21 mouse cellular contexts compared by ENCODE assay signal in genomic region chr6:81438951-81439722, GRCm38 (mm10).
"Had no signal": no experiment of that assay in that cellular context is flagged by ENCODE, and none has a peak within 500 bp of the region (broad histone marks: within the 10 kb centered on the region; RNA-seq: fewer than 3 reads in every experiment).

No protein-coding gene starts in this region.

- H3K9ac ChIP-seq: liver, postnatal 0 days; lung, embryonic 15.5 days; midbrain, embryonic 13.5 days; midbrain, embryonic 15.5 days; neural tube, embryonic 13.5 days; neural tube, embryonic 15.5 days had no signal

- H3K4me3 ChIP-seq: lung, embryonic 15.5 days; megakaryocyte, embryonic 14.5 days; midbrain, embryonic 13.5 days; midbrain, embryonic 15.5 days; neural tube, embryonic 13.5 days; neural tube, embryonic 15.5 days had no signal

- H3K27me3 ChIP-seq: lung, embryonic 15.5 days; megakaryocyte, embryonic 14.5 days; midbrain, embryonic 13.5 days; midbrain, embryonic 15.5 days; neural tube, embryonic 13.5 days; neural tube, embryonic 15.5 days had no signal

- H3K4me2 ChIP-seq: lung, embryonic 15.5 days; midbrain, embryonic 11.5 days; midbrain, embryonic 13.5 days; midbrain, embryonic 15.5 days; neural tube, embryonic 13.5 days; neural tube, embryonic 15.5 days had no signal

- ATAC-seq: liver, postnatal 0 days; lung, postnatal 0 days; midbrain, embryonic 13.5 days; midbrain, embryonic 15.5 days had no signal

- H3K4me1 ChIP-seq: lung, embryonic 15.5 days; megakaryocyte, embryonic 14.5 days; midbrain, embryonic 13.5 days; midbrain, embryonic 15.5 days; neural tube, embryonic 13.5 days; neural tube, embryonic 15.5 days had no signal

- H3K9me3 ChIP-seq: lung, embryonic 15.5 days; midbrain, embryonic 13.5 days; midbrain, embryonic 15.5 days; neural tube, embryonic 13.5 days; neural tube, embryonic 15.5 days had no signal

- H3K27ac ChIP-seq: lung, embryonic 15.5 days; macrophage; midbrain, embryonic 13.5 days; midbrain, embryonic 15.5 days; neural tube, embryonic 13.5 days; neural tube, embryonic 15.5 days had no signal

- H3K36me3 ChIP-seq: lung, embryonic 15.5 days; midbrain, embryonic 13.5 days; midbrain, embryonic 15.5 days; neural tube, embryonic 13.5 days; neural tube, embryonic 15.5 days had no signal

- DNase-seq: liver, postnatal 0 days; lung, adult 2 months; lung, postnatal 14 days; lung, postnatal 36 days; retina, postnatal 1 day; right cerebral cortex, adult 18-20 months; right cerebral cortex, postnatal 25 days; right cerebral cortex, postnatal 4 days; spleen, adult 18-20 months; thymus, adult 18-20 months; thymus, postnatal 14 days; thymus, postnatal 36 days had no signal
